Mouse (Mus musculus) heart, adult 11 months (tissue): ENCODE measurements around the gene Cacnb4.

ENCODE experiments used
- DNase-seq: peaks from one replicate; pipeline ENCODE4 v3.0.0; 2022

Gene Cacnb4

DNA sequence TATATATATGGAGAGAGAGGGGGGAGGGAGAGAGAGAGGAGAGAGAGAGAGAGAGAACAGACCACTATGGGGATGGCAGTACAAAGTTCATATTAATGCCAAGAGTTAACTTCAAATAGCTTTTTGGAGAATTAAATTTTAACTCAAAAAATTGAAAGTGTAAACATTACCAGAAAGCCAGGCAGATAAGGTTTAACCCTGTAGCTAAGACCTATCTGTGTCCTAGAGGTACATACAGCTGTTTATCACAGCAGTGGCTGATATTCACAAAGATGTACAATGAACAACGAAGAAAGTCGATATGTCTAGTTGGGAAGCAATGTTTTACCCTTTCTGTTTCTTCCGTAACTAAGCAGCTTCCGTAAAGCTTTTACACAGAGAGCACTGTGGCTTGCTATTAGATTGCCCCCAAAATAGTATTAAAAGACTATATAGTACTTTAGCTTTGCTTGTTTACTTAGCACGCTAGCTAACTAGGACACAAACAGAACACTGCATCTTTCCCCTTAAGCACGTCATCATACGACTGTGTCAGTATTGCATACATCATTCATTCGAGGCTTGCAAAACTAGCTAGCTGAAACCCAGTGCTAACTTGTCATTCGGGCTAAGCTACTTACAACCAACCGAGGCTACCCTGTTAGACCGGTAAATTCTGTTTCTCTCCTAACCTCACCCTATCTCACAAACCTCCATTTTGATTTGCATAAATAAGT, 72.5 kb downstream of the Cacnb4 start:
- DNase-seq: peak; percentile 13

DNA sequence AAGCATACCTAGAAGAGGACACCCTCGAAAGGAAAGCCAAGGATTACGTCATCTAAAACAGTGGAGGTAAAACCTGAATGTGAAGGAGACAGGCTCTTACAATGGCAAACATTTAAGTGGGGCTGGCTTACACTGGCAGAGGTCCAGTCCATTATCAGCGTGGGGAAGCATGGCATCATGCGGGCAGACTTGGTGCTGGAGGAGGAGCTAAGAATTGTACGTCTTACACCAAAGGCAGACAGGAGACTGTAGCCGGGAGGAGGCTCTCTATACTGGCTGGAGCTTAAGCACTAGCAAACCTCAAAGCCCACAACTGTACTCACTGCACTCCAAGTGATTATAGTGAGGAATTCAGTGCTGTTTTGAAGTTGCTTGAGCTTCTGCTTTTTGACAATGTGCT, 73.2 kb downstream of the Cacnb4 start:
- DNase-seq: peak; percentile 90

- peak; percentile 88 for DNase-seq
Observed at GRCm38 (mm10) chr2:52602921-52603320, 73.7 kb downstream of the Cacnb4 start.

DNA sequence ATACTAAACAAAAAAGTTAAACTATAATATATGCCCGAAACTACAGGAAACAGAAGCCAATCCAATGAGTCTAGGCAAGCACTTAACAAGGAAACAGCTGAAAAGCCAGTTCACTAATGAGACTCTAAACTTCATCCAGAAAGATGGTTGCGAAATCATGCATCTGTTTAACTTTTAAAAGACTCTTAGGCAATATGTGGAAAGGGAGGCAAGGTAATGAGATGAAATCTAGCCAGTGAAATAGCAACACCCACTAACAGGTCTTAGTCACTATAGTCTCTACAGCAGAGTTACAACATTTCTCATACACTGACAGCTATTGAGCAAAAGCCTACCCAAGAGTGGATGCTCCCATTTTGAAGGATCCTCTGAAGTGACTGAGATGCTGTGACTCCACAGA, 74.4 kb downstream of the Cacnb4 start:
- DNase-seq: peak; percentile 79

- DNase-seq: peak; percentile 43
Observed at GRCm38 (mm10) chr2:52597511-52597910, 79.1 kb downstream of the Cacnb4 start.

- DNase-seq: peak; percentile 30
Observed at GRCm38 (mm10) chr2:52593814-52594213, 82.8 kb downstream of the Cacnb4 start.

GRCm38 (mm10) chr2:52593260-52593659, 83.4 kb downstream of the Cacnb4 start:
- peak; percentile 58 for DNase-seq

GRCm38 (mm10) chr2:52590970-52591347, 85.7 kb downstream of the Cacnb4 start:
- peak; percentile 98 for DNase-seq

GRCm38 (mm10) chr2:52590340-52590969, 86.2 kb downstream of the Cacnb4 start:
- DNase-seq: peak; percentile 76

DNA sequence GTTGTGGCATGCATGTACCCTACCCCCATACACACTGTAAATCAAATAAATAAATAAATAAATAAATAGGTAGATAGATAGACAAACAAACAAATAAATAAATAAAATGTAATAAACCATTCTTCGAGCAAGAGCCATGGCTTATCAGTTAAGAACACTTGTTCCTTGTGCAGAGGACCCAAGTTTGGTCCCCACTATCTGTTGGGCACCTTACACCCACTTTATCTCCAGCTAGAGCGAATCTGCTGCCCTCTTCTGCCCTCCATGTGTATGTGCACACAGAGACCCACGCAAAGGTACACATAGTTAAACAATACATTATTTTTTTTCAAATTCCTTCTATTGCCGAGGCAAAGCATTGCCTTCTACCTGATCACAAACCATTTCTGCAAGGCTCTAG, 87.1 kb downstream of the Cacnb4 start:
- DNase-seq: no peak

DNA sequence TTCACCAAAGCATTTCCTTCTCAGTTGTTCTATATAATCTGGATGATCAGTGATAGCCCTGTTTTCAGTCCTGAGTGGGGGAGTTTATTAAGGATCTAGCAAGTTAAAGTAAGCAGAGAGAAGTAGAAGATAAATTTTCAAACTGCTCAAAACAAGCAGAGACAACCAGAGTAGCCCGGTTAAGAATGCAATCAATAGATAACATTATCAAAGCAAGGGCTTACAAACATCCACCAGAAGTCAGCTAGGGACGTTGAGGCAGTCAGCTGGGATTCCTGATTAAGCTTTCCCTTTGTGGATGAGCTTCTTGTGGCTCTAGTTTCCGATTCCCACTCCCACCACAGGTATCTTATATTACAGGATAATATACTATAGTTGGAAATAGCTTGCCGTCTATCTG, 91.2 kb downstream of the Cacnb4 start:
- DNase-seq: peak; percentile 70

DNA sequence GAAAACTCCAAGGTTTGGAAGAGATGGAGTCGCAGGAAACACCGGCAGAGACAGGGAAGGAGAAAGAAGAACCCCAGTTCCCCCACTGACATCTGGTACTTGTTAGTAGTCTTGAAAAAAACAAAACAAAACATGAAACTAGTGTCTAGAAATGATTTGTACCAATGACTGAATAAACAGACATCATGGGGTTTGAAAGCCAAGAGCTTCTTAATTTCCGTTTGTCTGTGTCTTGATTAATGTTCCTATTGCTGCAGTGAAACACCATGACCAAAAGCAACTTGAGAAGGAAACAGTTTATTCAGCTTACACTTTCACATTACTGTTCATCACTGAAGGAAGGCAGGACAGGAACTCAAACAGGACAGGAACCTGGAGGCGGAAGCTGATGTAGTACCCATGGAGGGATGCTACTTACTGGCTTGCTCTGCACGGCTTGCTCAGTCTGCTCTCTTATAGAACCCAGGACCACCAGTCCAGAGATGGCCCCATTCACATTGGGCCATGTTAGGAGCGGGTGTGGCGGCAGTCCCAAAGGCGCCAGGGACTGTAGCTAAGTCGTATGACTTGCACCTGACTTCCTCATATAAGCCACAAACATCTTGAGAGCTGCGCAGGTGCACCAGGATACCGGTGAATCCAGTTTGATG, 95.4 kb downstream of the Cacnb4 start:
- peak; percentile 92 for DNase-seq

GRCm38 (mm10) chr2:52580697-52581096, 95.9 kb downstream of the Cacnb4 start:
- DNase-seq: peak; percentile 97

- DNase-seq: peak; percentile 97
Observed at GRCm38 (mm10) chr2:52578846-52579245, 97.8 kb downstream of the Cacnb4 start.

DNA sequence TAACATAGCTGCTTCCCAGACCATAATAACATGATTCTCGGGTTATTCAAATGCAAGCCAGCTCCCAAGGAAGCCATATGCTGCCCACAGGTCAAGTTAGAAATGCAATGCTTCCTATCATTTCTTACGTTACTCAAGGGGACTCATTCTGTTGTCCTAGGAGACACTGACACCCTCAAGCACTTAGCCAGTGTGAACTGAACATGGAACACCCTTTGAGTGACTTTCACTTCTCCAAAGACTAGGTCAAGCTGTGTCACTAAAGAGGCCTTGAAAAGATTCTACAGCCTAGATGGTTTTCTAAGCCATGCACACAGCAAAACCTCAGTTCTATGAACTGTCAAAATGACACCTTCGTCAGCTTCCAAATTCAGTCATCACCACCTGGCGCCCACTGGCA, 98.9 kb downstream of the Cacnb4 start:
- DNase-seq: no peak

GRCm38 (mm10) chr2:52576546-52576945, 100.1 kb downstream of the Cacnb4 start:
- DNase-seq: peak; percentile 94

DNA sequence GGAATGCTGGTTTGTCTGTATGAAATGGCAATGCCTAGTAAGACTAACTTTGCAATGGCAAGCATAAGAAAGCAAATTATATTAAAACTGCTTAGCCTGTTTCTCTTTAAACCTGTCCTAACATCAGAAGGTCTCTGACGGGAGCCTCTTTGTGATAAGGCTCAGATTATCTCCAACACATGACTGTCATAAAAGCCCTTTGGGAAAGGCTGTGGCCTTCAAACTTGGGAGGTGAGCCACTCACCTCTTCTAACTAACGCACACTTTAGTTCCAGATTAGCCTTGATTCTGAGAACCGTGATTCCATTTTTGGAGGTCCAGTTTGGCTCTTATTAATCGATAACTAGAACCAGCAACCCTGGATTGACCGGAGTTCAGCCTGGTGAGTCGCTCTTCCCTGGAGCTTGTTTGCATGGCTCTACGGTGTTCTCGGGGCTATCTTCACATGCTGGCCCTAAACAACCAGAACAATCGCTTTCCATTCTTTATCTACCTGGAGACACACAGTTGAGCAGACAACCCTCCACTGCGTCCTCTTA, 100.9 kb downstream of the Cacnb4 start:
- no peak for DNase-seq

DNA sequence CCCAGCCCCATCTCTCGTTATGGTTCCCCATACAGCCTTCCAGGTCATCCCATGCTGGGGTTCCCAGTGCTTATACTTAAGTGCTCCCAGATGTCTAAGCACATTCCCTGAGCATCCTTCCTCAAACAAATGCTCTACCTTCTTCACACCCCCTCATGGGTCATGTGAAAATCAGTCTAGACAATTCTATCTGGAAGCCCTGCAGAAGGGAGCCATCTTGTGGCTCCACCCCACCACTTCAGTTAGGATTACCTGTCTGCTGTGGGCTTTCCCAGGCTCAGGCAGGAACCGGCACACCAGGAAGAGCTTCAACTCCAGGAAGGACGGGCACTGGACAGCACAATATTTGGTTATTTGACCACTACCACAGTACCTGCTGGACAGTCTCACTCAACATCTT, 101.7 kb downstream of the Cacnb4 start:
- DNase-seq: peak; percentile 81

GRCm38 (mm10) chr2:52572221-52572620, 104.4 kb downstream of the Cacnb4 start:
- DNase-seq: peak; percentile 59

DNA sequence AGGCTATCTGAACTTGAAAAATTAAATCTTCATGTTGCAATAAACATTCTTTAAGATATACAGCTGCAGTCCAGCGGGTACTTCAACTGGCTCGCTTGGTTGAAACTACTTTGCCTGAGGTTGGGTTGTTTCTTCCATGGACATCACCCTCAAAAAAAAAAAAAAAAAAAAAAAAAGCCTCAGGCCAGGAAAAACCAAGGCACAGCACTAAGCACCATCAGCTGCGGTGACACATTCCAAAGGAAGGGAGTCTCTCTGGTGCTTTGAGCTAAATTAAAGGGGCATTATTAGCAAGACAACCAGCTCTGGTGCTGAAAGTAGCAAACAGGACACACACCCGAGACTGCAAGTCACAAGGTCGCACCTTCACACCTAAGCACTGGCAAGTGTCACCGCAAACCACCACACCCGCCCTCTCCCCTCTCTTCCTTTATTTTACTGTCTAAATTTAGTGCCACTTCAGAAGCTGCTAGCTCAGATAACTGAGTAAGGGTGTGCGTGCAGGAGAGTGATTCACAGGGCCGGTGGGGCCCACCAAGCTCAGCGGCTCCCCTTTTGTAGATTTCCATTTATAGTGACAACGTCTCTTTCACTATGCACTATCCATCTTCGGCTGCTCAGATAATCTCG, 105.2 kb downstream of the Cacnb4 start:
- DNase-seq: peak; percentile 91

DNA sequence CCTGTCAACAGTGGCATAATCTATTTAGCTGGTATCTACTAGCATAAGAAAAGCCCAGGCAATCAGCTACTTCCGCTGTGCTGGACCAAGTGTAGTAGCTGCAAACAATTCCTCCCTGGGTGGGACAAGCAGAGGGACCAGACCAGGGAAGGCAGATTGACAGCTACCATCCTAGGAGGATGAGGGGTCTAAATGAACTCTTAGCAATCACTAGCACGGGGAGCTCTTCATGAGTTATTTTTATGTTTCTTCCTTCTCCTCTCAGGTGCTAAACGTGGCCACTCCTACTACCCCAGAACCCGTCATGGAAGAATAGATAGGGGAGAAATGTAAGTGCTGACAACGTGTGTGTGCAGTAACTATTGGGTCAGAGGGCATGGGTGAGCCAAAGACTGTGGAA, 105.8 kb downstream of the Cacnb4 start:
- DNase-seq: peak; percentile 78

DNA sequence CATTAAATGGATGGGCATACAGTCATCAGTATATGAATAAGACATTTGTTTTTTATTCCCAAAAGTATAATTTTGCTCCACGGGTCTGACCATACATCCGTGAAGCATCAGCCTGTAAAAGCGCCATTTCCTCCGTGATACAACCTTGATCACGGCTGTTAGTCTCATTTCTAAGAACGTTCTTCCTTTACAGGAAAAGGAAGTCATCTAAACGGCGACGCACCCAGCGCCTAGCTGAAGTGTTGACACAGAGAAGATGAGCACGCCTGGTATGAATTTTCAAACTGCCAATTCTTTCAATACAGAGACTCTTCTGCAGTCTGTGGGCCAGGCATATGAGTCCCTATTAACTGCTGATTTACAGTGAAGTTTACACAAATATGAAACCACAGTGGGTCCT, 106.5 kb downstream of the Cacnb4 start:
- DNase-seq: no peak

DNA sequence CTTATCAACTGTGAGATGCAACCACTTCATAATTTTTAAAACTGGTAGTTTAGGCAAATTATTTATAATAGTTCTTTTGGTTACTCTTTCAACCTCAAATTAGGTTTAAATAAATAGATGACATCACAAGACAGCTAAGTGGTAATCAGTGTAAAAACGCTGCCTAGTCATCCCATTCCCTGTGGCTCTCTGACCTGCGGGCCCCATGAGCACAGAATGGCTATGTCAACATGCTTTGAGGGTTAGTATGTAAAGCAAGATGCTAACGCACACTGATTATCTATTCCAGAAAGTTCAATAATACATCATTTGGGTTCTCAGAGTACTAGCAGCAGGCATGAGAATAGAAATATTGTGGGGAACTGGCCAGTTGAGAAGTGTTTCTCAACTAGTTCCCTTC, 108.5 kb downstream of the Cacnb4 start:
- DNase-seq: peak; percentile 66
